Mouse (Mus musculus): ENCODE measurements around the gene Dock1.

- TF ChIP-seq FLI1 (IDR thresholded peaks at IDR 0.05; ENCODE audit: low read length) (no peak), GATA1 (IDR thresholded peaks at IDR 0.05; ENCODE audit: borderline replicate concordance, low read length) (no peak)
These were observed 7.2 kb upstream of the Dock1 start for GRCm38 (mm10) chr7:134663241-134663640.
